Comparison of ENCODE assay signal across 8 mouse cellular contexts in genomic region chr7:45015957-45016612, GRCm38 (mm10). TPM values are rescaled to one million over a fixed set of nuclear protein-coding genes. Genes with fewer than 3 reads are reported as not detected.
DNase-seq lines count a peak whose midpoint lies in the region; ATAC-seq lines count a peak whose summit lies in the region.

TSS of gene Scaf1 (minus strand) at chr7:45016363.

- ATAC-seq in hindbrain, embryonic 15.5 days (ENCODE audit: low FRiP score, low read depth): peak; percentile 96

- peak within 1 kb of the TSS; percentile 89 for H3K9ac ChIP-seq in hindbrain, embryonic 15.5 days

- H3K27ac ChIP-seq in hindbrain, embryonic 15.5 days (replicated peaks): peak within 1 kb of the TSS; percentile 81

- H3K4me3 ChIP-seq in hindbrain, embryonic 15.5 days: peak within 1 kb of the TSS; percentile 62

- peaks cover 16% of the 10 kb centered on the region for H3K36me3 ChIP-seq in hindbrain, embryonic 15.5 days

- H3K27me3 ChIP-seq in hindbrain, embryonic 15.5 days: no peaks in the 10 kb centered on the region; the same call in 1 of the 2 replicates

- peak within 1 kb of the TSS; percentile 91 for H3K4me2 ChIP-seq in hindbrain, embryonic 15.5 days

- WGBS in hindbrain, embryonic 15.5 days: under 1% methylated on average over 59 of the region's 69 CpGs

- H3K9me3 ChIP-seq in hindbrain, embryonic 15.5 days: no peaks in the 10 kb centered on the region

- H3K4me1 ChIP-seq in hindbrain, embryonic 15.5 days (replicated peaks): peaks cover 36% of the 10 kb centered on the region

- peak; percentile 99 for DNase-seq in T-cell, adult 2 months (ENCODE audit: low spot score)
- peak; percentile 99 for DNase-seq in cerebellum, postnatal 36 days
- peak; percentile 100 for DNase-seq in frontal cortex, postnatal 36 days (ENCODE audit: low spot score in 2 of 2)
- peak; percentile 100 for DNase-seq in left cerebral cortex, adult 11 months (ENCODE audit: low spot score)
- DNase-seq in lung, postnatal 4 days: peak; percentile 99 to 100
- peak; percentile 99 for DNase-seq in retina, postnatal 7 days (ENCODE audit: low read depth, low spot score)
- DNase-seq in urinary bladder, adult 2 months (ENCODE audit: low spot score): peak; percentile 95

RNA-seq across cellular contexts. Expression of gene Scaf1, which starts in this region (rescaled TPM):
- polyA plus RNA-seq in hindbrain, embryonic 15.5 days (2015; fragmentation: Nextera tagmentation; extraction: Ambion mirVana): 49.8 and 56.5 TPM in 2 replicates
- 58.4 and 63.5 TPM in 2 replicates for polyA plus RNA-seq in urinary bladder, adult 2 months (2012; rRNA removed)

Comparison
In these comparisons a context has a peak if more than half of its experiments do, and no peak if none do; other contexts are left out.
1. Peak in every context shown above with its lines: DNase-seq, ATAC-seq, H3K4me3 ChIP-seq and H3K27ac ChIP-seq.